Mouse (Mus musculus) olfactory bulb, adult 2 months (tissue): Measurements from ENCODE around the gene Srgap2. TPM values are rescaled to one million over a fixed set of nuclear protein-coding genes. Genes with fewer than 3 reads are reported as not detected.

Source experiments
- H3K27ac ChIP-seq: fragments of 200-500 bp; 2 replicates; pipeline ENCODE4 v1.5.1; 2012; ENCODE audit warnings: low read depth, low read length; ENCODE audit not compliant: insufficient read depth
- H3K4me1 ChIP-seq: fragments of 200-500 bp; 2 replicates; pipeline ENCODE4 v1.6.1; 2012; ENCODE audit warnings: low read length; ENCODE audit not compliant: control insufficient read depth, insufficient read depth
- H3K4me3 ChIP-seq: fragments of 200-500 bp; 2 replicates; pipeline ENCODE4 v1.5.1; 2012; ENCODE audit warnings: mild to moderate bottlenecking, low read depth, low read length, moderate library complexity; ENCODE audit not compliant: insufficient read depth
- CTCF ChIP-seq: fragments of 200-500 bp; IDR thresholded peaks from 2 replicates; pipeline ENCODE4 v1.5.1; 2012; ENCODE audit warnings: low read depth, mild to moderate bottlenecking, low read length, moderate library complexity; ENCODE audit not compliant: insufficient read depth
- POLR2A ChIP-seq: fragments of 200-500 bp; IDR thresholded peaks from 2 replicates; pipeline ENCODE4 v1.6.1; 2012; ENCODE audit warnings: mild to moderate bottlenecking, low read depth, low read length, moderate library complexity; ENCODE audit not compliant: insufficient read depth
- WGBS: fragments of 180-500 bp; shearing (Covaris S2); methylation state at CpG from one replicate; pipeline ENCODE4 v1.1.7; 2018; 5-methylcytosine and 5-hydroxymethylcytosine counted together
- polyA plus RNA-seq: library from polyadenylated mRNA; stranded (reverse); fragments of >200 nt; gene quantifications from 2 replicates; pipeline ENCODE4 v1.2.4, GENCODE M21; 2012; ENCODE audit warnings: low replicate concordance; ENCODE audit not compliant: missing spikeins, insufficient read depth, insufficient read length

Gene Srgap2
- polyA plus RNA-seq, 1 experiment: not detected

DNA sequence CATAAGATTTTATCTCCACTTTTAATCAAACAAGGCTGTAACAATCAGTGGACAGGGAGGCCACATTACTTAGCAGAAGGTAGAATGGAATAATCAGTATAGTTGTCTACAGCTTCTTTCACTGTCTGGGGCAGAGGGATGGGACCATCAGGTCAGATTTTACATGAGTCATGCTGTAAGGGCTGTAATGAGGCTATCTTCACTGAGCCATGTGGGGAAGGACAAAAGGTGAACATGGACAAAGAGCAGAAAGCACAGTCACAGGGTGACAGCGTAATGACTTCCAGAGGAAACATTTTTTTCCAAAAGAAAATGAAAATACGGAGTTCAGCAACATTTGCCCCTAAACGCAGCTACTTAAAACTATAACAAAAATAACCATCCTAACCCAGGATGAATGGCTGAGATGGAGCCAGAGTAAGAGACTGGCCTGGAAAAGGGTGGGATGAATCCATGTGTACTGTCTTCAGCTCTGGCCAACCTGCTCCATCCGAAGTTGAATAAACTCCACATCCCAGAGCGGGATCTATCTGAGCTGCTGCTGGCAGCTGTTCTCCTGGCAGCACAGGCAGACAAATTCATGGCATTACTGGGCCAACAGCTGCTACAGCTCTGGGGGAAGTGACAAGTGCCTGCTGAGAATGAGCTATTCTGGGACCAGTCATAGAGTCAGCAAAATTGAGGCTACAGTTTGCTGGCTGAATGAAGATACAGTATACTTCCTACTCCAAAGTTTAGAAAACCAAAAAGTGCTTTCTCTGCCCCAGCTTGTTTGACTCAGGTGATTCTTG, 95.5 kb downstream of the Srgap2 start:
- TF ChIP-seq POLR2A (no peak), CTCF (no peak)
- 39% methylated on average over 5 of the region's 5 CpGs for WGBS
- no peak overlapping the region for H3K4me3 ChIP-seq

DNA sequence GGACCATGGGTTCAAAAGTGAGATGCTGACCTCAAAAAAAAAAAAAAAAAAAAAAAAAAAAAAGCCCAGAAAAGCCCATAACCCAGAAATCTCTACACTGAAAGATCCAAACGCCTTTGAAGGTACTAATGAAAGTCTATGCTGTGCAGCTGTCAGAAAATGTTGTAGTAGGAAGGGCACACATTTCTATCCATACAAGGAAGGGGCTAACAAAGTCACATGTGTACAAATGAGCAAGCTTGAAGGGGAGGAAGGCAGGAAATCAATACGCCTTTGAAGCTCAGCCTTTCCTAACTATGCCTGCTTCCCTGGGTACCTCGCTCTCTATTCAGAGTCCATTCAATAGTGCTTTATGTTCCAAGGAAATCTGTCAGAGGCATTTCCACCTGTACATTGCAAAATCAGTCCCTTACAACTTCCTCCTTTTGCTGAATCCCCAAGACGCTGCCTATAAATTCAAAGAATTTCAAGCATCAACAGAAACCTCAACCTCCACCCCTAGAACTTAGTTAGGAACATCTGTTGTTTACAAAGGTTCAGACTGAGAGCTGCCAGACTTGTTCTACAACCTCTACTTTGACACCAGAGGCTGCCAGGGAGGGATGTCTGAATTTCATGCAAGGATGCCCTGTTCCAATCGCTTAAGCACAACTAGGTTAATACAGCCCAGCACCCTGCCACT, 99.9 kb downstream of the Srgap2 start:
- Histone ChIP-seq H3K4me1 (peaks cover 3% of the 10 kb centered on the region), H3K4me3 (no peak overlapping the region), H3K27ac (peak overlapping the region; percentile 61; the same call in 1 of the 2 replicates)
- WGBS: 48% methylated on average over 5 of the region's 5 CpGs
- TF ChIP-seq CTCF (no peak), POLR2A (no peak)

More for the DNA sequence above, 95.5 kb downstream of the Srgap2 start:
- Histone ChIP-seq H3K27ac (peak overlapping the region; percentile 73; the same call in 1 of the 2 replicates), H3K4me1 (peaks cover 3% of the 10 kb centered on the region)

DNA sequence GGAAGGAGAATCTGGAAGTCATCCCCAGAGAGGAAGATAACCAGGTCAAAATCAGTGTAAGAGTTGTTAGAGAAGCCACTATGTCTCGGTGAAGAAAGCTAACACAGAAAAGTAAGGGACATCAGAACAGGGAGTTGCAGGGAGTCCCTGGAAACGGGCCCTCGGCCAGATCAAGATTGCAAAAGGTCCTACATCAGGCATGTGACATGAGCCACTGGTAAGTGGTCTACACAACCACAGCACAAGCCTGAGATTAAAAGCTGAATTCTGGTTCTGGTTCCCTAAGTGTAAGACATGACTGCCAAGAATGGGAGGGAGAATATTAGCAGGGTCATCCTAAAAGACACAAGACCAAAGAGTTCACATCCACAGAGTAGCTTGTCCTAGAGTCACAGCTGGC, 104.1 kb downstream of the Srgap2 start:
- WGBS: 83% methylated on average over 3 of the region's 3 CpGs

DNA sequence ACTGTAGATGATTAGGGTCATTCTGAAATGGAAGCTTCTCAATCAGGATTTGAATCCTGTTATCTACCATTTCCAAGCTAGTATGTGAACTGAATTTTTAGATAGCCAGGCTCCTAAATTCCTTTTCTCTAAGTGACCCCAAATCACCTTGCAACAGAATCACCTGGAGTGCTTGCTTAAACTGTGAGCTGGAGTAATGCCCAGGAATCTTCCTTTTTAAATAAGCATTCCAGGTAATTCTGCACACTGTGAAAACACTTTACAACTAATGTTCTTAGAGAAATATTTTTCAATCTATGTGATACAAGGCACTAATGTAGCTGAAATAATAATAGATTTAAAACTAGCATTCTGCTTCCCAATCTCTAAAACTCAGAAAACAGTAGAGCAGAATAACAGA, 106.0 kb downstream of the Srgap2 start:
- TF ChIP-seq CTCF (no peak), POLR2A (no peak)
- no peak overlapping the region for H3K4me3 ChIP-seq
- no peaks in the 10 kb centered on the region for H3K4me1 ChIP-seq
- H3K27ac ChIP-seq: no peak overlapping the region

More for the DNA sequence above, 104.1 kb downstream of the Srgap2 start:
- H3K4me1 ChIP-seq: no peaks in the 10 kb centered on the region
- TF ChIP-seq CTCF (no peak), POLR2A (no peak)
- H3K27ac ChIP-seq: no peak overlapping the region
- no peak overlapping the region for H3K4me3 ChIP-seq

DNA sequence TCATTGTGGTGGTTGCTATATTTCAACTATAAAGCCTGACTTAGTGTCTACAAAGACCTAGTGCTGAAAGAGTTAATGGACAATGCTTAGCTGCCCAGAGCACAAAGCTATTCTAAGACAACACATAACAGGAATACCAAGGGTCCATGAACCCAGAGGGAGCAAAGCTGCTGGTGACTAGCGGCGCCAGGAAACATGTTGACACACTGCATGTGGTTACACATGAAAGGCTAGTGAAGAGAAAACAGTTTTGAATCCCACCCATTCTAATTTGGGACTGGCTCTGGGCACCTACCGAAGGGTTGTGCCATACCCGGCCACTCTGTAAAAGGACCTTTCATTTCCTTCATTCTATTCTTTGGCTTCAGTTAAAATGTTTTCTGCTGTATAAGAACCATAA, 106.5 kb downstream of the Srgap2 start:
- Histone ChIP-seq H3K4me1 (no peaks in the 10 kb centered on the region), H3K4me3 (no peak overlapping the region), H3K27ac (peak overlapping the region; percentile 33; the same call in 1 of the 2 replicates)
- WGBS: 65% methylated on average over 4 of the region's 4 CpGs
- TF ChIP-seq CTCF: no peak
- TF ChIP-seq POLR2A: no peak

DNA sequence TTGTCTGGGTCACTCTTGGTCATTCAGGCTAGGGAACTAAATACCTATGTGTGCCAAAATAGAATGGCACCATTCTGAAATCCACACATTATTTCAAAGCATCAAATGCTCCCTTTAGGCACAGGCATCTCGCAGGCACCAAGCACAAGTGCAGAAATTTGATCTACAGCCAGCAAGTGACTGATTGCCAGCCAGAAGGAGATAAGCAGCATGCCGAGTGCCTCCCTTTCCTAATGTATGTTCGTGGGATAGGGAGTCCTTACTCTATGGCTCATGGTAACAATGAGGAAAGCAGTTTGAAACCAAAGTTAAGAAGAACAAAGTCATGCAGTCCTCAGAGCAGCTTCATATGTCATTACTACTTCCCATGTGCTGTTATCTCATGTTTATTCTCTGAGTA, 107.8 kb downstream of the Srgap2 start:
- H3K4me1 ChIP-seq: no peaks in the 10 kb centered on the region
- WGBS: 50% methylated on average over 3 of the region's 3 CpGs
- H3K4me3 ChIP-seq: no peak overlapping the region
- TF ChIP-seq POLR2A: no peak
- TF ChIP-seq CTCF: no peak
- no peak overlapping the region for H3K27ac ChIP-seq

DNA sequence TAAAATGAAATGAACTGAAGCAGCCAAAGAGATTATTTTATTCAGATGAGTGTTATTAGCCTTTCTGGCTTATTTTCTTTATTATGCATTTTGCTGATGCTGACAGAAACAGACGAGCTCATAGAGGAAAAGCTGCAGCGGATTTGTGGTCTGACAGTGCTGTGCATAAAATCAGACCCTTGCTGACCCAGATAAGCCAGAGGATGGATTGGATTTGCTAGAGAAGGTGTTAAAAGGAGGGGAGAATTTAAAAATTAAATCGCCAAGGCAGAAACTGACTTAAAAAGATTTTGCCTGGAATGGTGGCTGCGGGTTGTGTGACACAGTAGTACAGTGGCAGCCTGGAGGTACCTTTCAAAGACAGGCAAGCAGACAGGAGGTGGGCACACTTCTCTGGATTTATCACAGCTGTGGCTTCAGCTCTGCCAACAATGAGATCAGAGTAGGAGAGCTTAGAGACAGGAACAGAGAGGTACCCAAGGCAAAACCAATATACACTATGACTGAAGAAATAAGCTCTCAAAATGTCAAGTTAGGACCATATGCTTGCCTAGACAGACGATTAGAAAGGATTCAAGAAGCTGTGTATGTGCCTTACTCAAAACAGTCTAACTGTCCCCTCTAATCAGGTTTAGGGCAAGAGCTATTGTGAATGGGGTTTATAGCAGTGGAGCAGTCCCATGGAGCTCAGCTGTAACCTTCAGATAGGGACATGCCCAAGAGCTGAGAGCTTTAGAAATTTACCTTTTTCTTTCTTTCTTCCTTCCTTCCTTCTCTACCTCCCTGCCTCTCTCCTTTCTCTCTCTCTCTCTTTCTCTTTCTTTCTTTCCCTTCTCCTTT, 109.1 kb downstream of the Srgap2 start:
- no peak overlapping the region for H3K27ac ChIP-seq
- WGBS: 48% methylated on average over 5 of the region's 5 CpGs
- H3K4me3 ChIP-seq: no peak overlapping the region
- TF ChIP-seq POLR2A: no peak
- TF ChIP-seq CTCF: no peak
- no peaks in the 10 kb centered on the region for H3K4me1 ChIP-seq

DNA sequence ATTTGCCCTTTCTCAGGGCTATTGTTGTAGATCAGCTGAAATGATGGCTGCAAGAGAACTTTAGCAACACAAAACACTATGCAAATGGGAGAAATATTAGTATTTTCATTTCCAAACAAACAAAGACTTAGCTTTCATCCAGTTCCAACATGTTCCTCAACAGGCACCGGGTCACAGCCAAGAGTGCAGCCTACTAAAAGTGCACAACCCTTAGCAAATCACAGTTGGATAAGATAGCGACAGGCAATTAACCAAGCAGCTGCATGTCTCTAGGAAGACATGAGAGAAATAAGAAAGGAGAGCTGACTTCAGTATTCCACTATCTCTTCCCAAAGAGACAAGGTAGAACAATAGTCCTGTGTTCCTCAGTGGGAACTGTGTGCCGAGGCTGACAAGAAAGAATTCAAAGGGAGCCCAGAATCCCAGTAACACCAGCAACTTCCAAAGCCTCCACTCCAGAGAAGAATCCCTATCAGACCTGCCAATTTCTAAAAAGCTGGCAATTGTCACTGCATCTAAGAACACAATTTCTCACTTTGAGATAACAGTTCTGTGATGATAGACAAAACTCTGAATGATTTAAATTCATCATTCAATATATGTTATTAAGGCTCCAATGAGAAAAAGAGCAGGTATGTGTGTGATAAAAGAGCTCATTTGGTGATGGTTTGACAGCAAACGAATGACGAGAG, 109.9 kb downstream of the Srgap2 start:
- 41% methylated on average over 5 of the region's 5 CpGs for WGBS
- no peak overlapping the region for H3K4me3 ChIP-seq
- TF ChIP-seq POLR2A (no peak), CTCF (no peak)
- no peak overlapping the region for H3K27ac ChIP-seq
- H3K4me1 ChIP-seq: no peaks in the 10 kb centered on the region

DNA sequence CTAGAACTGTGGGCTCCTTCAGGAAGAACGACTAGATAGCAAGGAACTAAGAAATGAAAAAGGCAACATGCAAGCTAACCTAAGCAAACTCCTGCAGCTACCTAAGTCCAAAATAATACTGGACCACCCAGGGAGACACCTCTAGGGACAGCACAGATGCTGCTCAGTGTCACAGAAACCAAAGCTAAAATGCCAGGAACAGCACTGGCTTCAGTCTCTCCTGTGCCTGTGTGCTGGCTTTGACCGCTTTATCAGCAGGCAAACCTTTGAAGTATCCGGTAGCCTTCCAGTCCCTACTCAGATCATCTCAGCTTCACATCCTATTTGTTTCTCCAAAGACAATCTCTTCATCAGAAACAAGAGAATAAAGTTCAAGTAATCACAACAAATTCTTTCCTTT, 123.6 kb downstream of the Srgap2 start:
- no peaks in the 10 kb centered on the region for H3K4me1 ChIP-seq
- no peak for TF ChIP-seq POLR2A
- TF ChIP-seq CTCF: no peak
- no peak overlapping the region for H3K4me3 ChIP-seq
- no peak overlapping the region for H3K27ac ChIP-seq
- WGBS: 91% methylated on average over 3 of the region's 3 CpGs
